Mouse (Mus musculus): ENCODE data around the gene Lrrc4c. TPM values are rescaled to one million over a fixed set of nuclear protein-coding genes. Genes with fewer than 3 reads are reported as not detected.

The Lrrc4c gene
- total RNA-seq, 4 experiments from 2014 or later = 111 to 132 (median 118) TPM

- peak in 1 of 2 experiments; percentile 39 for DNase-seq (ENCODE audit: low spot score in 2 of 2)
Observed at GRCm38 (mm10) chr2:97468372-97468771, 1150.4 kb downstream of the Lrrc4c start.

- no peak for DNase-seq (ENCODE audit: low spot score in 2 of 2)
Observed at GRCm38 (mm10) chr2:97469396-97469795, 1151.4 kb downstream of the Lrrc4c start.

DNA sequence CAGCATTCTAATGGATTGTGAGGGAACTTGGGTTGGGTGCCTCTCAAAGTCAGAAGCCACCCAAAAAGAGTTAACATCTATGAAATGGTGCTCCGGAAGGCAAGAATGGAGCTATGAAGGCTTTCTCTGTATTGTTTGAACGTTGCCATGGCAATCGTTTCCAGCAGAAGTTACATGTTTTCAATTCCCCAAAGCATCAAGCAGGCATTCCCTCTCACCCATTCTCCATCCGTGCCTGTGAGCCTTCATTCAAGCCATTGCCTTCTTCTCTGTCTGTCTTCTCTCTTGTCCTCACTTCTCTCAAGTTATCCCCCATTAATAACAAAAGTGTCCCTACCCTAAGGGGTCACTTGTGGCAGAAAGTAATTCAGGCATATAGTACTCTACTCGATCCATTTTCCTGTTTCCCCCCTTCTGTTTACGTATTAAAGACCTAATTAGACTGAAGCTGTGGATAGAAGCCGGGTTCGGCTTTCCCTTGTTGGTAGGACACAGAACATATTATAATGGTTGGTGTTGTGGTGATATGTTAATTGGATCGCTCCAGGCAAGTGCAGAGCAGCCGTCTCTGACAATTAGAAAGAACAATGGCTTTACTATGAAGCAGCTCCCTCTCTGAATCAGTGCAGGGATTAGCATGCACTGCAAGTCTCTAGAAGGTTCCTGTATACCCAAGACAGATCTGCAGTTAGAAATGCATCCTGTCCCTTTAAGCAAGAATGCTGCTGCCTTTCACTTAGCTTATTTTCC lies 1160.4 kb downstream of the Lrrc4c start:
- no peak for DNase-seq (ENCODE audit: low spot score in 2 of 2)

DNA sequence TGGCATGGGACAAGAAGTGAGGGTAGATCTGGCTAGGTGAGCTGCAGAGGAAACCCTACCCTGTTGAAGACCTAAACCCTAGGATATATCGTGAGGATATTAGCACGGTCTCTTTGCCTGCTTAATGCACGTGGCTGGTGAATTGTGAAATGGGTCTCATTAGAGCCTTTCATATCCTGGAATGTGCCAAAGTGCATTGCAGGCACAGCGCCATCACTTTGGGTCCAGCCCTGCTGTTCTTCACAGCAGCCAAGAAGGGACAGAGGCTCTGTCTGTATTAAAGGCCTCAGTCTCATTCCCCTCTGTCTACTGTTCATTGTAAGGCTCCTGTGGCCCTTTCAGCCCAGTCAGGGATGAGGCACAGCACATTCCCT lies 1160.9 kb downstream of the Lrrc4c start:
- DNase-seq (ENCODE audit: low spot score in 2 of 2) = peak in 1 of 2 experiments; percentile 44

GRCm38 (mm10) chr2:97484990-97485389 lies 1167.0 kb downstream of the Lrrc4c start:
- no peak for DNase-seq (ENCODE audit: low spot score in 2 of 2)

GRCm38 (mm10) chr2:97485609-97486008 lies 1167.6 kb downstream of the Lrrc4c start:
- DNase-seq (ENCODE audit: low spot score in 2 of 2) = no peak

DNA sequence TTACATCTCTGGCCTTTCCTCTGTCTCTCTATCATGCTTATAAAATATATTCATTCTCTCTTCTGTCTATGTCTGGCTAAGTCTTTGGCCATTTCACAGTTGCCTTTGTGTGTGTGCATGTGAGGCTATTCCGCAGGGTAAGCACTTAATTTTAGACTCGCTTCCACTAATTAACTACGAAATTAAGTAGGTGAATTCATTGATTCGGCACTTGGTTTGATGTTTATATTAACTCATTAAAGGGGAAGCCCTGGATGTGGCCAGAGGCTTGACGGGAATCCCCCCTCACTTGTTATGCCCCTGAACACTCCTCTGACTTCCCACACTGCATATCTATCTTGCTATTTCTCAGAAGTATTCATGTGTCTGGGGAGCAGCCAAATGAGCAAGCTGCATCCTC lies 1169.6 kb downstream of the Lrrc4c start:
- DNase-seq (ENCODE audit: low spot score in 2 of 2) = no peak

DNA sequence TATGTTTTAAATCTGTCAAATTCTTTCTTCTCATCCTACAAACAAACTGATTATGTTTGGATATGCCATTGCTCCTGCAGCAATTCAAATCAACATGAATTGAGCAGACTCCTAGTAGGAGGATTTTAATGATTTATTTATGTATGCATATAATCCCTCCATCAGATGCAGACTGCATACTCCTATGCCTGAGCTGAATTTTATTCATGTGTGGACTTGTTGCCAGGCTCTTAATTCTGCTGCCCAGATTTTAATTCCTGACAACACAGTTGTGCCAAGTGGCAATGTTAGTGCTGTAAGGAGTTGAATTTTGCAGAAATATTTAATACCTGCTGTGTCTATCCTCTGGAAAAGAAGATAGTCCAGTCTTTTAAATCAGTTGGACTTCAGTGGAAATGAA lies 1179.1 kb downstream of the Lrrc4c start:
- DNase-seq (ENCODE audit: low spot score in 2 of 2) = no peak

DNA sequence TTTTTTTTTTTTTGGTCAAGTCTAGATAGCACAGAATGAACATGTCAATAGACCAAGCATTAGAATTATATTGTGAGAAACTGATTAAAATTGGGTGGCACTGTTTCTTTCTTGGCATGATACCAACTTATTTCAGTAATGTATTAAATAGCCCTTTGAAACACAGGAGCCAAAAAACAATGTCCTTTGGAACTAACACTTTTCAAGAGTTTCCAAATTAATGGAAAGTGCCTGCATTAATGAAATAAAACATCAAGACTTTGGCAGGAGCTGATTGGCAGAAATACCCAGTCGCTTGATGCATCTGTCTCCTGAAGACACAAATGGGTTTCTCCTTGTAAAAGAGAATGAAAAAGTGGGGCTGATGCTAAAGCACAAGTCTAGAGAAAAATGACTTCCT lies 1184.5 kb downstream of the Lrrc4c start:
- DNase-seq (ENCODE audit: low spot score in 2 of 2) = no peak

DNA sequence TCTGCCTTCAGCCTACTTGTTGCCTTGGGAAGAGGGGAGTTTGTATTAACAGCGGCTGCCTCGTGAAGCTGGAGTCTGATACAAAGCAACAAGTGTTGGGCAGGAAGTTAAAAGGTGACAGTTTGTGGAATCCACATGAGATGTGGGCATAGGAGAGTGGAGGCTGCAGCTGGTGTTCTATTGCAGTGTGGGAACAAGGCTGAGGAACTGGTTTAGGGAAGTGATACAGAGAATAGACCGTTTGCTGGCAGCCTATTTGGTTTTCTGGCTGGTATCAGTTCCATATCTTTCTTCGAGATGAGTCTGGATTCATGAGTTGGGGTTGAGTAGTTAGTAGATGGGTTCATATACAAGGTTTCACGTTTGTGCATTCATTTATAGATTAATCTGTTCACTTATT lies 1186.9 kb downstream of the Lrrc4c start:
- no peak for DNase-seq (ENCODE audit: low spot score in 2 of 2)

- DNase-seq (ENCODE audit: low spot score in 2 of 2) = no peak
Observed at GRCm38 (mm10) chr2:97524256-97524922, 1206.4 kb downstream of the Lrrc4c start.

DNA sequence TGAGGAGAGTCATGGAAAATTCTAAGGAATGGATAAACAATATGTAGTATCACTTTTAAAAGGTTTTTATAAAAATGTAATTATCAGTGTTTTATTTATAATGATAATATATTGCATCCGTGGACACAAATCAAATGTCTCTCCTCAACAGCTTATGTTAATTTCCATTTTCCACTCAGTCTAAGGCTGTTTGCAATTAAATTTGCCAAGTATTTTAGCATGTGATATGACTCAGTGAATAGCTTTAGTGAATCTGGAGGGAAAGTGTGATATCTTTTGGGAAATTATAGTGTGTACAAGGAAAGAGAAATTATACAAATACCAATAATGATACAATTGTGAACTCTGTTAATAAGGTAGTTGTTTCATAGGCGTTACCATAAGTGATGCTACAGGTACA lies 1207.1 kb downstream of the Lrrc4c start:
- DNase-seq (ENCODE audit: low spot score in 2 of 2) = no peak

- DNase-seq (ENCODE audit: low spot score in 2 of 2) = no peak
Observed at GRCm38 (mm10) chr2:97530622-97531021, 1212.7 kb downstream of the Lrrc4c start.

DNA sequence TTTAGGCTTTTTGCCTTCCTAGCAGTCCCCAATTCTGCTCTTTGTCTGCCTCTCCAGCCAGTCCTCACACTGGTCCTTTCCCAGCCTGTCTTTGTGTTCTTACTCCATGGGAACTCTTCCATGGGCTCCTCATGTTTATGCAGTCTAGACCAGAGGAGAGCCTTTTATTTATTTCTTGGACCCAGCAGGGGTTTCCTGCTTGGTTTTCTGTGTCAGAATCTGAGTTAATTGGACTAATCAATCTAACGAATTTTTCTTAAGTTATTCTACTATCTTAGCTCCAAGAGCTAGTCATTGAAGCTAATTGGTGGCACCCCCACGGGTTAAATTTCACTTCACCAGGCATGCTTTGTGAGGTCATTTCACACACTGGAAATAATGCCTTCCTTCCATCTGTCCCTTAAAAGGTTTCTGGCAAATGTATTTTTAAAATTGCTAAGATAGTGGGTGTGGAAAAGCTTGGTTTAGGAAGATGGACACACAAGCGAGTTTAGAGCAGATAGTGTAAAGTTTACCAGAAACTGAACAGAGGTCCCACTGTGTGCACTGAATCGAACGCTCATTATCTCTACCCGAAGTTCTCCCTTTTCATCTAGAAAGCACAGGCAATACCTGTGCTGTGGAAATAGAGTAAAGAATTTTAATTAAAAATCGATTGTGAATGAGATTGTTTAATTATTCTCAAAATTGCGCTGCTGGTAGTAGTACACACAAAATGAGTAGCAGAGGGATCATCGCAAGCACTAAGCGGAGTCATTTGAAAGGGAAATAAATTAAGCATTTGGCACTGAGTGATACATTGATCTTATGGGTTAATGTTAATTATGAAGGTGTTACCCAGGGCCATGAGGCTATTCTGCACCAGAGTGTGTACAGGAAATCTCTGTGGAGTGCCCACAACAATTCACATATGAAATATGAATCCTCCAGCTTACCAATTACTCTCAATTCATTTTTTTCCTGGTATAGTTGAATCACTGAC lies 1226.0 kb downstream of the Lrrc4c start:
- no peak for DNase-seq (ENCODE audit: low spot score in 2 of 2)

DNA sequence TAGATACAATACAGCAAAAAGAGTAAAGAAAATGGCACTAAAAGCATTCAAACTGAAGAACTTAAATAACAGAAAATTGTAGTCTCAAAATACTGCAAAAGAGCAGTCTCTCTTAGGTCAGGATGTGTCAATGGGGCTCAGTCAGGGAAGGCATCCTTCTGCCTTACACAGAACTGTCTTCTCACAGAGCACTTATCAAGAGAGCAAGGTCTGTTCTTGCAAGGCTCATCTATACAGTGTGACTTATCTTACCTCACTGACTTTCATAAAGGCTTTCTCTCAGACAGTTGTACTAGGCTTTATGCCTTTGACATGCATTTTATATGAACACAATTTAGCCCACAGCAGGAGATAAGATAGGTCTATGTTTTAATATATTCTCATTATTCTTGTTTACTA lies 1226.7 kb downstream of the Lrrc4c start:
- no peak for DNase-seq (ENCODE audit: low spot score in 2 of 2)

DNA sequence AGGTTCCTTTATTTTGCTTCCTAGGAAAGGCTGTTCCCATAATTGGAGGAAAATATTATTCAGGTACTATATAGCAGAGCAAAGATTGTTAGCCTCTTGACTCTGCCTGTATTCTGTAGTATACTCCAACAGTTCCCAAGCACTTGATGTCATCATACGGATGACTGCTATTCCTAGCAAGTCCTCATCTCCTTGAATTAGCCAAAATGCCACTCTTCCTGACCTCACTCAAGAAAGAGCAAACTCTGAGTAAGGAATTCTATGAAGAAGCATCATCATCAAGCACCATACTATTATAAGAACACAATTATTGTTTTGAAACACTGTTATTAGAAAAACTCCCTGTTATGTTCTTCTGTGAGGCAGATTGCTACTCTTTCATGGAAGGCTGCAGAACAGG lies 1228.0 kb downstream of the Lrrc4c start:
- no peak for DNase-seq (ENCODE audit: low spot score in 2 of 2)

- no peak for DNase-seq (ENCODE audit: low spot score in 2 of 2)
Observed at GRCm38 (mm10) chr2:97564509-97564908, 1246.5 kb downstream of the Lrrc4c start.

GRCm38 (mm10) chr2:97568954-97569353 lies 1251.0 kb downstream of the Lrrc4c start:
- no peak for DNase-seq (ENCODE audit: low spot score in 2 of 2)

GRCm38 (mm10) chr2:97574921-97575320 lies 1257.0 kb downstream of the Lrrc4c start:
- DNase-seq (ENCODE audit: low spot score in 2 of 2) = no peak

GRCm38 (mm10) chr2:97581132-97581531 lies 1263.2 kb downstream of the Lrrc4c start:
- DNase-seq (ENCODE audit: low spot score in 2 of 2) = peak in 1 of 2 experiments; percentile 35

GRCm38 (mm10) chr2:97586322-97586721 lies 1268.4 kb downstream of the Lrrc4c start:
- DNase-seq (ENCODE audit: low spot score in 2 of 2) = no peak

- no peak for DNase-seq (ENCODE audit: low spot score in 2 of 2)
Observed at GRCm38 (mm10) chr2:97590563-97590962, 1272.6 kb downstream of the Lrrc4c start.
